Comparison of ENCODE assay signal across 8 mouse cellular contexts in the genomic region with DNA sequence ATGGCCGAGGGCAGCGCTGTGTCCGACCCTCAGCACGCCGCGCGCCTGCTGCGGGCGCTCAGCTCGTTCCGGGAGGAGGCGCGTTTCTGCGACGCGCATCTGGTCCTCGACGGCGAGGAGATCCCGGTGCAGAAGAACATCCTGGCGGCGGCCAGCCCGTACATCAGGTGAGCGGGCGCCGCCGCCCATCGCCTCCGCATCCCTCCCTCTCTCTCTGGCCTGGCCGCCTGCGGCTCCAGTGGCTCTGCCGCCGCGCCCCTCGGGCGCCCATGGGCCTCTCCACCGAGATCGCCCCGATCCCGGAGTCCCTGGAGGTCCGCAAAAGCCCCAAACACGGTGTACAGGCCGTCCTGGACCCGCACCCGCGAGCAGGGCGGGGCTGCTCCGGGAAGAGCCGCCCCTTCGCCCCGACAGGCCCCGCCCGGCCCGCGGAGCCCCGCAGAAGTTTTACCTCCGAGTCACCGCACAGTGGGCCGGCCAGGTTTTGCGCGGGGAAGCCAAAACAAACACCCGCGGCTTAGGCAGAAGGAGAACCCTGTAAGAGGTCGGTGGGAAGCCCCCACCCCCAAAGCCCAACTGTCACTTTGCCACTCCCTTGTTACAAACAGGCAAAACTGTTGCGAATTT. TPM values are rescaled to one million over a fixed set of nuclear protein-coding genes. Genes with fewer than 3 reads are reported as not detected.
DNase-seq lines count a peak whose midpoint lies in the region; ATAC-seq and TF ChIP-seq lines count a peak whose summit lies in the region.

A gene (plus strand): TSS at position 1 of the 627 bp plus-strand sequence.

- peaks cover 16% of the 10 kb centered on the region for H3K4me1 ChIP-seq in embryonic facial prominence, embryonic 14.5 days (ENCODE audit: control insufficient read depth, insufficient read depth, low read length)
- peaks cover 17% of the 10 kb centered on the region for H3K4me1 ChIP-seq in heart, postnatal 0 days (ENCODE audit: control insufficient read depth, insufficient read depth)
- H3K4me1 ChIP-seq in liver, embryonic 14.5 days (replicated peaks; ENCODE audit: control insufficient read depth in 2 of 2, insufficient read depth in 2 of 2, low read length in 1 of 2) = peaks cover 9 to 21% of the 10 kb centered on the region in 2 experiments

- DNase-seq in CD4-positive, CD25-positive, alpha-beta regulatory T cell, adult 2 months (ENCODE audit: low read depth, low spot score) = peak; percentile 67
- peak; percentile 27 for DNase-seq in adrenal gland, adult 8-10 months
- peak; percentile 21 for DNase-seq in embryonic facial prominence, embryonic 14.5 days (ENCODE audit: low spot score)
- peak; percentile 19 for DNase-seq in heart, postnatal 0 days (ENCODE audit: low spot score)
- DNase-seq in kidney, postnatal 25 days = peak; percentile 36 to 71
- peak; percentile 39 to 48 (median 41) for DNase-seq in liver, embryonic 14.5 days (ENCODE audit: low read depth in 3 of 3, low spot score in 3 of 3)
- peak; percentile 52 for DNase-seq in neural tube, embryonic 10.5 days (ENCODE audit: extremely low spot score, low spot score)
- peak; percentile 67 for DNase-seq in testis, postnatal 10 days (ENCODE audit: low spot score)

- TF ChIP-seq CTCF in heart, postnatal 0 days (IDR thresholded peaks at IDR 0.05; ENCODE audit: low read depth) = no peak
- no peak for TF ChIP-seq CTCF in liver, embryonic 14.5 days (IDR thresholded peaks at IDR 0.05; ENCODE audit: low read depth)

- peak within 1 kb of the TSS; percentile 95 for H3K4me3 ChIP-seq in embryonic facial prominence, embryonic 14.5 days (ENCODE audit: low read depth, low read length)
- H3K4me3 ChIP-seq in heart, postnatal 0 days (ENCODE audit: low read depth, low read length) = peak within 1 kb of the TSS; percentile 73
- H3K4me3 ChIP-seq in liver, embryonic 14.5 days (ENCODE audit: insufficient read depth in 1 of 2, low read depth in 2 of 2, low read length in 2 of 2) = peak within 1 kb of the TSS; percentile 80 to 91

- peak within 1 kb of the TSS; percentile 81 for H3K27ac ChIP-seq in embryonic facial prominence, embryonic 14.5 days (replicated peaks; ENCODE audit: low read depth, low read length)
- peak within 1 kb of the TSS; percentile 81 for H3K27ac ChIP-seq in heart, postnatal 0 days (ENCODE audit: low read depth)
- peak within 1 kb of the TSS; percentile 66 for H3K27ac ChIP-seq in liver, embryonic 14.5 days

- peak within 1 kb of the TSS; percentile 93 for H3K9ac ChIP-seq in embryonic facial prominence, embryonic 14.5 days (ENCODE audit: low read depth, low read length)
- peak within 1 kb of the TSS; percentile 68 for H3K9ac ChIP-seq in heart, postnatal 0 days (replicated peaks; ENCODE audit: low read depth, low read length)
- peak within 1 kb of the TSS; percentile 86 for H3K9ac ChIP-seq in liver, embryonic 14.5 days (replicated peaks)

- TF ChIP-seq EP300 in heart, postnatal 0 days (IDR thresholded peaks at IDR 0.05; ENCODE audit: low read depth) = no peak
- TF ChIP-seq EP300 in liver, embryonic 14.5 days (IDR thresholded peaks at IDR 0.05; ENCODE audit: low read depth) = no peak

- H3K36me3 ChIP-seq in embryonic facial prominence, embryonic 14.5 days (ENCODE audit: control insufficient read depth, insufficient read depth, low read length) = no peaks in the 10 kb centered on the region
- no peaks in the 10 kb centered on the region for H3K36me3 ChIP-seq in heart, postnatal 0 days (replicated peaks; ENCODE audit: control insufficient read depth, insufficient read depth, low read length)
- no peaks in the 10 kb centered on the region for H3K36me3 ChIP-seq in liver, embryonic 14.5 days (replicated peaks; ENCODE audit: control insufficient read depth, insufficient read depth, low read depth)

- H3K9me3 ChIP-seq in embryonic facial prominence, embryonic 14.5 days (ENCODE audit: control insufficient read depth, low read length) = no peaks in the 10 kb centered on the region
- no peaks in the 10 kb centered on the region for H3K9me3 ChIP-seq in heart, postnatal 0 days (replicated peaks; ENCODE audit: control insufficient read depth, low read length)
- H3K9me3 ChIP-seq in liver, embryonic 14.5 days (ENCODE audit: control insufficient read depth, low read length) = no peaks in the 10 kb centered on the region

- peak within 1 kb of the TSS; percentile 77 for H3K4me2 ChIP-seq in embryonic facial prominence, embryonic 14.5 days (ENCODE audit: low read depth, low read length)
- H3K4me2 ChIP-seq in heart, postnatal 0 days (ENCODE audit: low read depth, low read length) = peak within 1 kb of the TSS; percentile 89
- peak within 1 kb of the TSS; percentile 99 for H3K4me2 ChIP-seq in liver, embryonic 14.5 days (ENCODE audit: low read depth)

- peak; percentile 60 for ATAC-seq in embryonic facial prominence, embryonic 14.5 days (ENCODE audit: low read depth)
- peak; percentile 55 for ATAC-seq in heart, postnatal 0 days (ENCODE audit: insufficient read depth, low read depth)
- ATAC-seq in liver, embryonic 14.5 days (ENCODE audit: insufficient read depth) = peak; percentile 78

- no peaks in the 10 kb centered on the region for H3K27me3 ChIP-seq in embryonic facial prominence, embryonic 14.5 days (replicated peaks; ENCODE audit: control insufficient read depth, insufficient read depth, low read length)
- H3K27me3 ChIP-seq in heart, postnatal 0 days (ENCODE audit: control insufficient read depth, insufficient read depth, low read length) = no peaks in the 10 kb centered on the region
- no peaks in the 10 kb centered on the region for H3K27me3 ChIP-seq in liver, embryonic 14.5 days (ENCODE audit: control insufficient read depth, insufficient read depth, low read length)

- under 1% methylated on average over 46 of the region's 65 CpGs for WGBS in embryonic facial prominence, embryonic 14.5 days
- WGBS in heart, postnatal 0 days = under 1% methylated on average over 36 of the region's 65 CpGs
- WGBS in liver, embryonic 14.5 days (ENCODE audit: insufficient replicate concordance) = under 1% methylated on average over 65 of the region's 65 CpGs

RNA-seq across cellular contexts. Expression of the gene that starts here (rescaled TPM):
- 10 to 100 TPM; 12.2 to 17.4 (median 13.8) TPM for total RNA-seq in adrenal gland, adult 8-10 months (2022)
- polyA plus RNA-seq in embryonic facial prominence, embryonic 14.5 days (2014; fragmentation: Nextera tagmentation; extraction: Ambion mirVana) = 3.0 and 3.5 TPM in 2 replicates
- 3.1 and 4.0 TPM in 2 replicates for total RNA-seq in heart, postnatal 0 days (2014; rRNA removed; ENCODE audit: low replicate concordance)
- polyA plus RNA-seq in heart, postnatal 0 days (2015; fragmentation: Nextera tagmentation; extraction: Ambion mirVana) = 0.60 and 0.99 TPM in 2 replicates
- 1.4 and 1.6 TPM in 2 replicates for polyA plus RNA-seq in liver, embryonic 14.5 days (2012; rRNA removed)
- polyA plus RNA-seq in liver, embryonic 14.5 days (2014; fragmentation: Nextera tagmentation; extraction: Ambion mirVana) = 0.62 and 0.77 TPM in 2 replicates

Comparison
In these comparisons a context has a peak if more than half of its experiments do, and no peak if none do; other contexts are left out.
1. Peak in every context shown above with its lines: DNase-seq, ATAC-seq, H3K4me3 ChIP-seq and H3K27ac ChIP-seq.